Mouse (Mus musculus): Measurements from ENCODE around the gene Pdlim7. TPM values are rescaled to one million over a fixed set of nuclear protein-coding genes. Genes with fewer than 3 reads are reported as not detected.
A peak's percentile ranks its signal among the peaks of the same experiment; 100 is the strongest.

Pdlim7 gene
- total RNA-seq, 2 experiments from 2014 or later, result 4.1 to 10.2 TPM

GRCm38 (mm10) chr13:55471156-55471818, 42.2 kb downstream of the Pdlim7 start:
- ATAC-seq (replicated peaks; ENCODE audit: poor library complexity, severe bottlenecking), result peak; percentile 60

- no peak for ATAC-seq (replicated peaks; ENCODE audit: poor library complexity, severe bottlenecking)
Observed at GRCm38 (mm10) chr13:55470372-55470771, 43.1 kb downstream of the Pdlim7 start.

- ATAC-seq (replicated peaks; ENCODE audit: poor library complexity, severe bottlenecking), result no peak
Observed at GRCm38 (mm10) chr13:55468851-55469560, 44.5 kb downstream of the Pdlim7 start.

GRCm38 (mm10) chr13:55465830-55466440, 47.5 kb downstream of the Pdlim7 start:
- peak; percentile 43 for ATAC-seq (replicated peaks; ENCODE audit: poor library complexity, severe bottlenecking)

GRCm38 (mm10) chr13:55465184-55465583, 48.3 kb downstream of the Pdlim7 start:
- ATAC-seq (replicated peaks; ENCODE audit: poor library complexity, severe bottlenecking), result peak; percentile 41

GRCm38 (mm10) chr13:55464027-55464884, 49.2 kb downstream of the Pdlim7 start, which contains the start of gene Prr7:
Prr7 (plus strand) TSS chr13:55464267.
- peak; percentile 15 for ATAC-seq (replicated peaks; ENCODE audit: poor library complexity, severe bottlenecking)

GRCm38 (mm10) chr13:55463399-55464026, 50.0 kb downstream of the Pdlim7 start:
- ATAC-seq (replicated peaks; ENCODE audit: poor library complexity, severe bottlenecking), result no peak

GRCm38 (mm10) chr13:55462965-55463364, 50.5 kb downstream of the Pdlim7 start:
- ATAC-seq (replicated peaks; ENCODE audit: poor library complexity, severe bottlenecking), result no peak

- no peak for ATAC-seq (replicated peaks; ENCODE audit: poor library complexity, severe bottlenecking)
Observed at GRCm38 (mm10) chr13:55451785-55452549, 61.5 kb downstream of the Pdlim7 start.

- ATAC-seq (replicated peaks; ENCODE audit: poor library complexity, severe bottlenecking), result no peak
Observed at GRCm38 (mm10) chr13:55451296-55451695, 62.2 kb downstream of the Pdlim7 start.

GRCm38 (mm10) chr13:55450511-55450980, 62.9 kb downstream of the Pdlim7 start:
- ATAC-seq (replicated peaks; ENCODE audit: poor library complexity, severe bottlenecking), result no peak

GRCm38 (mm10) chr13:55449679-55450441, 63.6 kb downstream of the Pdlim7 start:
- ATAC-seq (replicated peaks; ENCODE audit: poor library complexity, severe bottlenecking), result peak; percentile 13

- no peak for ATAC-seq (replicated peaks; ENCODE audit: poor library complexity, severe bottlenecking)
Observed at GRCm38 (mm10) chr13:55449205-55449604, 64.3 kb downstream of the Pdlim7 start.

GRCm38 (mm10) chr13:55448131-55448530, 65.3 kb downstream of the Pdlim7 start:
- ATAC-seq (replicated peaks; ENCODE audit: poor library complexity, severe bottlenecking), result no peak

- ATAC-seq (replicated peaks; ENCODE audit: poor library complexity, severe bottlenecking), result peak; percentile 66
Observed at GRCm38 (mm10) chr13:55447543-55447943, 65.9 kb downstream of the Pdlim7 start.

GRCm38 (mm10) chr13:55446483-55447105, 66.9 kb downstream of the Pdlim7 start:
- ATAC-seq (replicated peaks; ENCODE audit: poor library complexity, severe bottlenecking), result no peak

All from granulocyte monocyte progenitor cell, adult 5-6 weeks (primary cell).